Mouse (Mus musculus): Measurements from ENCODE around the gene Adamts16.
A peak's percentile ranks its signal among the peaks of the same experiment; 100 is the strongest.
"Not testable (repeated sequence)": the region's sequence is repeated elsewhere in the genome, so short reads cannot be mapped to it uniquely, and the experiment has no call there.

The Adamts16 gene

DNA sequence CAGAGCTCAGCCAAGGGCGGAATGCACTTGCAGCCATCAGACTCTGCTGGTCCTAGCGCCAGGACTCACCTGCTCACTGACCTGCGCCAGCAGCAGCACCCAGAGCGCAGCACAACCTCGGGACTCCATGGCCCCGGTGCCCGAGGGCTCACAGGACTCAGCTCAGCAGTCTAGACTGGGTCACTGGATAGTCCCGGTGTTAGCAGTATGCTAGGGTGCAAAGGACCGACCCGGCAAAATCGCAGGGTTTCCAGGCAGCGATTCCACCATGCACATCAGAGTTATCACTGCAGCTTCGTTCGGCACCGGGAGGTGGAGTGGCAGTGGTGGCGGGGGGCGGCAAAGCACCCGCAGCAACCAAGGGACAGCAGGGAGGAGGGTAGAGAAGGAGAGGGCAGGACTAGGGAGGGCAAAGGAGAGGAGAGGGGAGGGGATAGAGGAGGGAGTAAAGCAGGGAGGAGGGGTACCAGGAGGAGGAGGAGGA is at the start of gene Adamts16:
Adamts16 (minus strand) TSS at position 391 of the 484 bp plus-strand sequence.
- ATAC-seq (ENCODE audit: low TSS enrichment): peak; percentile 64

- no peak for ATAC-seq (ENCODE audit: low TSS enrichment)
These were observed 45.5 kb upstream of the Adamts16 start for GRCm38 (mm10) chr13:70887136-70887535.

DNA sequence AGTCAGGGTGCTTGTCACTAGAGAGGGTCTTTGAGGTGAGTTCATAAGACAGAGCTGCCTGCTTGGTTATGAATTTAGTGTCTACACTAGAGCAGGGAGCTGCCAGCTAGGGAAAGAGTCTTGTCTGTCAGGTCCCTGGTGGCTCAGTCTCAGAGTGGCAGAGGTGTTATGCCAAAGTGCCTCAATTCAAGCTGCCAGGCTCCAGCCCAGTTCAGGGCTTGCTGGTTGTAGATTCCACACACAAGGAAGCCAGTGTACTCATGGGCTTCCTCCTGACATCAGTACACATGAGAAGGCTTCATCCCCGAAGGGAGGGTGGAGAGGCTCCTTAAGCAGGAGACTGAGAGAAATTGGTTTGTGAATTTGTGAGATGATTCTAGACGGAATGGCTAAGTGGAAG is 43.4 kb upstream of the Adamts16 start:
- no peak for ATAC-seq (ENCODE audit: low TSS enrichment)

DNA sequence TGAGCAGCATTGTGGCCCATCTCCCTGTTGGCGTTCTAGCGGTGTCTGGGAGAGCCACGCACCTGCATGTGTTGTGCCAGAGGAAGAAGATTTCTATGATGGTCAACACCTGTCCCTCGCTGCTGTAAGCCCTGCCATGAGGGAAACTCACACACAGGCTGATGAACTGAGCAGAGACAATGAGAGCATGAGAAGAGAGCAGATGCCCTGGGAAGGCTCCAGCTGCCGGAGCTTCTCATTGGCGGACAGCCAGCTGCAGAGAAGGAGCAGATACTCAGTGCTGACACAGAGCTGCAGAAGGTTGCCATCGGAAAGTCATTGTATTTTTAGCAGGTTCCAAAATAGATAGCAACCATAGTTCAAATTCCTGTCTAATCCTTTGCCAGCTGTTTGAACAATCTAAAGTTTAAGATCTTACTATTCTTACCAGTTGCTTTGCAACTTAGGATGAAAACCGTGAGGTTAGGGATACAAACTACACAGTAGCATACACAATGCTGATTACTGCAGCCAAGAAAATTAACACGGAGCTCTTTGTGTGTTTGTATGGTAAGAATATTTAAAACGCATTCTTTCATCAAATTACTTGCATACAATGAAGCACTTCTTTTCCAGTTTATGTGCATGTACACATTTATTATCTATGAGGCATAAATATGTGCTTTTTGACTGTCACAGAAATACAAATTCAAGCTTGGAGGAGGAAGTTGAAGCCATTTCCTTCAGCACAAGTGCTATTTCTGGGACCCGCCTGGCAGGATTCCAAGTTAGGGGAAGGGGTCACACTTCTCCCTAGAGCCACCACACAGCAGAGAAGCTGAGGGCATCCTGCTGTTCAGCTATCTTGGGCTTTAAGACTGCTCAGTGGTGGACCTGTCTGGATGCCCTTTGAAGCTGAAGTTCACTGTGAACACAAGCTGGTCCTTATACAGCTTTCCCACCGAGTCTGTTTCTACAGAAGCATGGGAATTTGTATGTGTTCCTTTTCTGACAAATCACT is 42.6 kb upstream of the Adamts16 start:
- peak; percentile 94 for ATAC-seq (ENCODE audit: low TSS enrichment)

DNA sequence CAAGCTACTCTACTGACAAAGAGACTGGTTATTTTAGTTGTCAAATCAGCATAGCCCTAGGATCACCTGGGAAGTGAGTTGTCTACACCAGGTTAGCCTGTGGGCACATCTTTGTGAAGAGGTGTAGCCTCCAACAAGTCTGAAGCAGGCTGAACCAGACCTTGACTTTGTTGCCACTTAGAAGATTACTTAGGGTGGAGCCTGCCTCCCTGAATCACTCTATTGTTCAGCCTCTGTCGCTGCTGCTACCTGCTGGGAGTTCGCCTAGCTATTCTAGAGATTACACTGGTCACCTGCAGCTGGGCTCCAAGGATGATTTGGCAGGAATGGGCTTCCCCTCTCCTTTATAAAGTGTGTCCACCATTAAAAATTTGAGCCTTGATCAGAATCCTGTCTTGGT is 38.4 kb upstream of the Adamts16 start:
- ATAC-seq (ENCODE audit: low TSS enrichment): not testable (repeated sequence)

DNA sequence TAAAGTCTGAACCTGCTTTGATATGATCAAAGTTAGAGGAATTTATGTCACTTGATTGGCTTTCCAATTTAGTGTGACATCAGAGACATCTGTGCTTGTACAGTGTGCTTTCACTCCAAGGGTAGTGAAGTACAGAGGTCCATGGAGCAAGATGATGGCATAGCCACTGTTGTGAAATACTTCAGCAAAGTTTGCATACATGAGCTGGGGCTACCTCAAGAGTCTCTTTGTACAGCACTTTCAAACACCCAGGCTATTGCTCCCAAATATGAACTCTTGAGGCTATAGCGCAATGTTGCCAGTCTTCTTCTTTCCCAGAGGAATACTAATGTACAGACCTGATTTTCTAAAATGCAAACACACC is 35.9 kb upstream of the Adamts16 start:
- ATAC-seq (ENCODE audit: low TSS enrichment): no peak

DNA sequence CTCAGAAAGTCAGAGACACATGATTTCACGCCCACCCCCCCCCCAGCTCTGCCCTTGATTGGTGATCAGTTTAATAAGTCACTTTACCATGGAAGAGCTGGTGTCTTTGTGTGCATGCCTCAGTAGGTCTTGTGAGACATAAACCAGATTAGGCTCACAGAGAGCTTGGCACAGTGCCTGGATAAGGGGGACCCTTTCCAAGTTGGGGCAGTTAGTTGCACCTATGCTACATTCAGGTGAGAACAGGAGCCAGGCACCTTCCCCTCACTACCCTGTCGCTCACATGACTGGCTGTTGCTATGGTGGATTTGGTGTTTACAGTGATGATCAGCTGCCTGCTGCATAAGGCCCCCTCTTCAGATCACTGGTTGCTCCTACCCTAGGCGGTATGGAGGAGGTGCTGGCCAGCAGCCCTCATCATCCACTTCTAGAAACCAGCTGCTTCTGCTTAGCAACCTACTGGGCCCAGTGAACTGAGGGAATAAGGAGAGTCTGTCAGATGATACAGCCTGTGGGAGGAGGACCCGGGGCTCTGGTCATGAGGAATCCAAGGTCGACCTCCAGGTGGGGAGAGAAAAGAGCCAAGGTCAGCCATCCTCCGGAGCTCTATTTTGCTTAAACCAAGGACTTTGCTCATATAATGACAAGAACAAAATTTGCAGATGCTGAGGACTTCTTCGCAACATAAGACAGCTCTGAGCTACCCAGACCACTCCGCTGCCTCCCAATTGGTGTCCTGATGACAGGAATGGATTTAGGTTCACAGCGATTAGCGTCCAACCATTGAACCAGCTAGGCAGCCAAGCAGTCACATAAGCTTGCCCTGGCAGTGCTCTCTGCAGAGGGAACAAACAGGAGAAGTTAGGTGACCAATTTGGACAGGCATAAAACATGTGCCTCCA is 35.3 kb upstream of the Adamts16 start:
- peak; percentile 73 for ATAC-seq (ENCODE audit: low TSS enrichment)

DNA sequence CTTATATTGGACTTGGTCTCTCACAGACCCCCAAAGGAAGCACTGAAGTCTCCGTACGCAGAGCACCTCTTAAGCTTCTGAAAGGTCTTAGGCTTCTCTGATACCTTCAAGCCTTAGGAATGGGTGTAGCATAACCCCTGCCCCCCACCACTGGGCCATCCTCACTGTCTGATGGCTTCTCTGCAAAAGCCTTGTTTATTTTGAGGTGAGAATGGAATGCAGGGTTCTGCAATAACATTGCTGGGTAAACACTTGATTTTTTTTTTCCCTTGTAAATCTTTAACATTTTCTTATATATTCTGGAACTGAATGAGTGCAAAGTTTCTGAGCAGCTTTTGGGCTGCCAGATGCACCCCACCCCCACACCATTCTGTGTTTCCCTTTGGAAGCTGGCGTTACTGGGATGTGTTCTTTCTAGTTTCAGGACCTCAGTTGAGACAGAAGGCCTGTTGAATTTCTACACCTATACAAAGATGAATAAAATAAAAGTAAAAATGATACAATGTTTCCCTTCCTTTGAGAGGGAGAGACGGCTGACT is 33.9 kb upstream of the Adamts16 start:
- ATAC-seq (ENCODE audit: low TSS enrichment): no peak; the same call in 1 of the 2 replicates

DNA sequence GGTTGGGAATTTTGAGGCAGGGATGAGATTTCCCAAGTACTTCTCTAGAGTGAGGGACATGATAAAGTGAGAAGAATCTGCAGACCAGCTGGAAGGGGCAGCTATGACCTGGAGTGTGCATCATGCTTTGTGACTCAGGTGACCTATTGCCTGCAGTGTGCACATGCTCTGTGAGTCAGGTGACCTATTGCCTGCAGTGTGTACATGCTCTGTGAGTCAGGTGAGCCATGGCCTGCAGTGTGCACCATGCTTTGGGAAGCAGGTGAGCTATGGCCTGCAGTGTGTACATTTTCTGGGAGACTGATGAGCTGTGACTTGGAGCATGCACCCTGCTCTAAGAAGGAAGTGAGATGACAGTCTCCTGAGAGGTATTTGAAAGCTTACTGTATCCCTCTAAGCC is 33.1 kb upstream of the Adamts16 start:
- no peak for ATAC-seq (ENCODE audit: low TSS enrichment)

- not testable (repeated sequence) for ATAC-seq (ENCODE audit: low TSS enrichment)
These were observed 32.2 kb upstream of the Adamts16 start for GRCm38 (mm10) chr13:70873851-70874250.

- ATAC-seq (ENCODE audit: low TSS enrichment): no peak
These were observed 29.4 kb upstream of the Adamts16 start for GRCm38 (mm10) chr13:70871049-70871448.

GRCm38 (mm10) chr13:70866971-70867625 is 25.5 kb upstream of the Adamts16 start:
- ATAC-seq (ENCODE audit: low TSS enrichment): no peak

GRCm38 (mm10) chr13:70865867-70866266 is 24.3 kb upstream of the Adamts16 start:
- ATAC-seq (ENCODE audit: low TSS enrichment): no peak

DNA sequence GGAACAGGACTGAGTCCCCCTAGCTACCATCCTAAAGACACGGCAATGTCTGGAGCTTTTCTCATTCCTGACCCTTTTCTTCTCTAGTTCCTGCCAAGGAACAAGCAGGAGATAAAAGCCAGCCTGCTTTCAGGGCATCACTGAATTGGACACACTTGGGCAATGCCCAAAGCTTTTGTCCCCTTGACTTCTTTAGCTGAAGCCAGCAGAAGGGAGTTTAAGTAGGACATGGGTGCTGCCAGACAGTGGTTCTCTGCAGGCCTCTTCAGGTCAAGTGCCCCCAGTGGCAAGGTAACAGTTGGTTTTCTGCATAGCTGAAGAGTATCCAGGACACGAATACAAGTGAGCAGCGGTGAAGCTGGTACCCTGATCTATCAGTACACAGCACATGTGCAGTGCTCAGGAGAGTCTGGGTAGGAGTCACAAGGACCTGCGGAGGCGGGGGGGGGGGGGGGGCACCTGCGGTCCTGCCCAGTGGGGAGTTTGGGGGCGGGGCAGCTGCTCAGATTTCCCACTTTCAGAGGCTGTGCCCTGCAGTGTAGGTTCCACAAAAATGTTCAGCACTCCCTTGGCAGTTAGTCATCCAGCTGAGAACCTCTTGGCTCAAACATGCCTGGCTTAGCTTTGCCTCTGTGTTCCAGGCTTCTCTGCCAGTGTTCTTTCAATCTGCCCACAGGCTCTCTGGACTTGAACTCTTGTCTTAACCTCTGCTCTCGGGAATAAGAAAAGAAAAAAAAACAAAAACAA is 20.7 kb upstream of the Adamts16 start:
- ATAC-seq (ENCODE audit: low TSS enrichment): peak; percentile 44; the same call in 1 of the 2 replicates

DNA sequence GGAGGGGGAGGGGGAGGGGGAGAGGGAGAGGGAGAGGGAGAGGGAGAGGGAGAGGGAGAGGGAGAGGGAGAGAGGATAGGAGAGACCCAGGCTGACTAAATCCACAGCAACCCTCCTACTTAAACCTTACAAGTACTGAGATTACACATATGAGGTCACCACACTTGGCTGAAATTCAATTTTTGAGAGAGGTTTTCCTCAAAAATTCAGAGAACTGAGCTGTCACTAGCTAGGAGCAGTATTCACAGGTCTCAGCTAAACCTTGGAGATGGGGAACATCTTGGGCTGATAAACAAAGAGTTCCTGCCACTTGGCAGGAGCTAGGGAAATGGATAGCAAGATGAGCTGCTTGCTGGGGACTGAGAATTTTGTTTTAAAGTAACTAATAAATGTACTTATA is 12.0 kb upstream of the Adamts16 start:
- ATAC-seq (ENCODE audit: low TSS enrichment): 0 out of 2 replicates have a peak, but pooled peaks have one; percentile 20

- ATAC-seq (ENCODE audit: low TSS enrichment): no peak
These were observed 5.3 kb upstream of the Adamts16 start for GRCm38 (mm10) chr13:70846933-70847332.

GRCm38 (mm10) chr13:70845526-70845925 is 3.9 kb upstream of the Adamts16 start:
- no peak for ATAC-seq (ENCODE audit: low TSS enrichment)

DNA sequence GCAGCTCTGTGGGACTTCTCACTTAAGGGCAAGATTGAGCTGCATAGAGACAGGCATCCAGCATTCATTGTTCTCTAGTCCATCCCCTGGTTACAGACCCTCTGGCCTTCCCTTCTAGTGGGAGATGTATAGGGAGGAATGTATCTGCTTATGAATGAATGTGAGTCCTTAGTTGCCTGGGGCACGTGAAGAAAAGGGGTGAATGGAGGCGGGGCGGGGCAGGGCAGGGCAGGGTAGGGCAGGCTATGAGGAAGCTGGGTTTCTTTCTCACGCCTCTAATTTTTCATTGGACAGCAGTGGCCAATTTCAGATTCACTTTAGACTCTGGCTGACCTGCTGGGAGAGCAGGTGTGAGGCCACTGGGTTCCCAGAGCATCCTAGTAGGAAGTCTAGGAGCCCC is 515 bp upstream of the Adamts16 start:
- no peak for ATAC-seq (ENCODE audit: low TSS enrichment)

DNA sequence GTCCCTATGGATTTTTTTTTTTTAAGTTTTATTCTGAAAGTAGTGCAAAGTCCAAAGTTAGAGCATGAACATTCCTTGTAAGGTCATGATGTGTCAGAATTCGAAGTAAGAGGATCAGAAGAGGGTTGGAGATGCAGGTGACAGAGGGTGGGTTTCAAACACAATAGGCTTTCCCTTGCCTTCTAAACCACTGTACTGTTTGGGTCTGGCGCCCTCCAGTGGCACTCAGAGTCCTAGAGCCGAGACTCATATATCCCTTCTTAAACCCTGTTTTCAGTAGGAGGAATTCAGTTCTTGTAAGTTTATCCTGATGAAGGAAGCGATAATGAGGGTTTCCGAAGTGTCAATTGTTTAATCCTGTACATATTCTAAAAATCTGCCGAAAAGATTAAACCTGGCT is 1.4 kb downstream of the Adamts16 start:
- peak; percentile 87 for ATAC-seq (ENCODE audit: low TSS enrichment)

- no peak for ATAC-seq (ENCODE audit: low TSS enrichment)
These were observed 4.0 kb downstream of the Adamts16 start for GRCm38 (mm10) chr13:70837571-70837970.

- ATAC-seq (ENCODE audit: low TSS enrichment): no peak
These were observed 5.4 kb downstream of the Adamts16 start for GRCm38 (mm10) chr13:70836246-70836645.
